Mouse (Mus musculus) kidney, adult 18-20 months (tissue): ENCODE data around the gene Zfp263.

Experiments used
- DNase-seq: peaks from one replicate; pipeline ENCODE4 v3.0.0; 2021

Gene Zfp263

DNA sequence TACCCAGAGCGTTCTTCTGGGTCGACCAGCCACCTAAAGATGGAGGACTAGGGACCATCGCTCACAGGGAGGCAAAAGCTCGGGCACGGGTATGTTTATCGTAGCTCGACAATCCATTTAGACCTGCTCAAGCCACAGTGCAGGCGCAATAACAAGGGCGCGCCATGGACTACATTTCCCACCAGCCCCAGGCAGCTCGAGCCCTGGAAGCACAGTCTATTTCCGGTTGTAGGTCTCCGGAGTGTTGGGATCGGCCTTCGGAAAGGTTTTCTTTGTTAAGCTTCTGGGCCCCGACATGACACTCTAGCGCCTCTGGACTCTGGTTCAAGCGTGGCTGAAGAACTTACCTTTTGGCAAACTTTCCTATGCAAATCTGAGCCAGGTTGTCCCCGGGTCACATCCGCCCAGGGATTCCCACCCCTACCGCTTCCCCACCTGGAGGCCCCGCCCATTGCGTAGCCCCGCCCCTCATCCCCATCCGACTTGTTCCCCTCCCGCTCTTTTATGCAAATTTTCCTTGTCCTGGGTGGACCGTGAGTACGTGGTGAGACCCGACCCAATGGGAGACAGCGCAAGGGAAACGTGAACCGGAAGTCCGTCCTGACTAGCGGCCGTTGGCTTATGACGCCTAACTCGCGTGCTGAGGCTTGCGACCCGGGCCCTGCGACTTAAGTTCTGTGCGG lies at the start of gene Zfp263:
Zfp263 (plus strand) TSS at position 591 of the 683 bp plus-strand sequence.
- DNase-seq, result peak; percentile 93

DNA sequence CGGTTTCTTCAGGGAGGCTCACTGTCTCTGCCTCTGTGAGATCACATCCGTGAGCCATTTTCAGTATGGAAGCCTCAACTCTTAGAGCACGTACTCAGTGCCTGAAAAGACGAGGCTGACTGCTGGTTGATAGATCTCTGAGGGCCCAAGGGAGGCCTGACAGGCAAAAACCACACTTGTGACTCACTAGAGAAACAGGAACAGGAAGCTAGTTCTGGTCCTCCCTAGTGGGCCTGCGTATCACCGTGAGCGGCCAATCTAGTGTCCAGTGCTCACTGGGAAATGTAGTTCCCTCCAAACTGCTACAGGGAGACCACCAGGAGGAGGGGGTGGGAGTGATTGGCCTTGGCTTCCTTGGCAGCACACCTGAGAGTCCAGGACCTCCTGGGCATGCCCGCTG lies 44.6 kb upstream of the Zfp263 start:
- no peak for DNase-seq

DNA sequence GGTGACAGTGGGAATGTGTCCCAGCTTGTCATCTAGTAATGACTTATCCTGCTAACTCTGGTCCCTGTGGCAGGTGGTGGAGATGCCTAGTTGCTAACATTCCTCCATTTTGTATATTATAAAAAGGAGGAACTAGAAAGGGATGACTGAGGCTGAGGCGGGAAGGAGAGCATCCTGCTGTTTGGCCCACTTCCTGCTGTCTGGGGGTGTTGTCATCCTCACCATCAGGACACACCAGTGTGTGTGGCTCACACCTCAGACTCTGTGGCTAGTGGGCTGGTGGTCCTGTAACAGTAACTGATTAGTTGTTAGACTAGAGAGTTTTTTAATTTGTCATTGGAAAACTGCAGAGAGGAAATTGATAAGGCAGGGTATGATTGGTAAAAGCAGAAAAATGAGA lies 43.0 kb upstream of the Zfp263 start:
- DNase-seq, result no peak

DNA sequence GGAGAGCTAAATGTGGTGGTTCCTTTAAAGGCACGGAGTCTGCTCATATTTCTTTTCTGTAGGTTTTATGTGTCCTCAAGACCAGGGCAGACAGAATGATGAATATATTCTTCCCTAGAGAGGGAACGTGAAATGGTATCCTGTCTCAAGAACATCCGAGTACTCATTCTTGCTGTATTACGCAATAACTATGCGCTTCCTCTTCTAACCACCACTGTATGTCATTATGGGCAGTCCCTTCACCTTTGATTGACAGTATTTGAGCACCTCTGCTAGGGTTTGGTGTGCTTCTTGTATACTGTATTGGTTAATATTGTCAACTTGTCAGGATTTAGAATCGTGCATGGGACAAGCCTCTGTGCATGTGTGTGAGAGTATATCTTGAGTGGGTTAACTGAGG lies 37.2 kb upstream of the Zfp263 start:
- DNase-seq, result no peak

DNA sequence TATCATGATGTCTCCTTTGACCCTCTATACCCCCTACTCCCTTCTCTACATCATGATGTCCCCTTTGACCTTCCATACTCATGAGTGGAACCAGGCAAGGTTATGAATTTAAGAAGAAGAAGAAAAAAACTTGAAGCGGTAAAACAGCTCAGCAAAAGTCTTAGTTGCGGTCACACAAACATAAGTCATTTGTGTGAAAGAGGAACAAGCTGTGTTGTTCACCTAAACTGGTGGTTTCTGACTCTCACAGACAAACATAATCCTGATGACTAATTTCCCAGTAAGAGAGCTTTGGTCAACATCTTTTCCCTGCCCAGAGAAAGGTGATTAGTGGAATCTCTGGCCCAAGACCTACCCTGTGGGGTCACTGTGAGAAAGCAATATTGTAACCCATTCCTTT lies 29.2 kb upstream of the Zfp263 start:
- no peak for DNase-seq

DNA sequence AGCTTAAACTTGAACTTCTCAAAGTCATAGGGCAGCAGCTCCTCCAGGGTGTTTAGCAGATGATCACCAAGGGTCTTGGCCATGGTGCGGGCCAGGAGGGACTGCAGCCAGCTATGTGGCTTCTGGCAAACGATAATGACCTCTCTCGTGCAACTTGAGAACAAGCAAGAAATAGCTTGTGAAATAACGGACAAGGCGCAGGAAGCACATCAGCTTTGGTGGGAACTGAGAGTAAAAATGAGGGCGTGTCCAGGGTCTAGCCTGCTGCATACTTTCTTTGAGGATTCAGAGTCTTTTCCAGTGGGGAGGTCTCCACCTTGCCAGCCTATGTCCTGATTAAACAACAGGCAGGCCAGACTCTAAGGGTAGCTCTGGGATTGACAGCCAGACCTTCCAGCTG lies 25.9 kb upstream of the Zfp263 start, which contains the start of gene Mefv:
Mefv (minus strand) TSS at position 118 of the 400 bp plus-strand sequence.
- DNase-seq, result no peak

DNA sequence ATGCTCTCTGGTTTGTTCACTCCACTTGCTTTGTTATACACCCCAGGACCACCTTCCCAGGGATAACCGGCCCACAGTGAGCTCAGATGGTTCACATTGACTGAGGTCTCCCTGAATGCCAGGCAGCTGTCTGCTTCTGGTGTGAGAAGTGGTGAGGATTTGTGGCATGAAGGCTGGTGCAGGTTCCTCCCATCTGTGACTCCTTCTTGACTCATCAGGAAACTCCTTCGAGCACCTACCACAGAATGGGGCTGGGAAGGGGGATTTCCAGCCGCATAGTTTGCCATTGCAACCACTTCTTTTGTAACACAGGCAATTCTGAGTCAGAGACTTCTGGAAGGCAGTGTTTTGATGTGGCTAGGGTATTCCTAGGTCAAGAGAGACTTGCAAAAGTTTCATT lies 20.7 kb upstream of the Zfp263 start:
- no peak for DNase-seq

DNA sequence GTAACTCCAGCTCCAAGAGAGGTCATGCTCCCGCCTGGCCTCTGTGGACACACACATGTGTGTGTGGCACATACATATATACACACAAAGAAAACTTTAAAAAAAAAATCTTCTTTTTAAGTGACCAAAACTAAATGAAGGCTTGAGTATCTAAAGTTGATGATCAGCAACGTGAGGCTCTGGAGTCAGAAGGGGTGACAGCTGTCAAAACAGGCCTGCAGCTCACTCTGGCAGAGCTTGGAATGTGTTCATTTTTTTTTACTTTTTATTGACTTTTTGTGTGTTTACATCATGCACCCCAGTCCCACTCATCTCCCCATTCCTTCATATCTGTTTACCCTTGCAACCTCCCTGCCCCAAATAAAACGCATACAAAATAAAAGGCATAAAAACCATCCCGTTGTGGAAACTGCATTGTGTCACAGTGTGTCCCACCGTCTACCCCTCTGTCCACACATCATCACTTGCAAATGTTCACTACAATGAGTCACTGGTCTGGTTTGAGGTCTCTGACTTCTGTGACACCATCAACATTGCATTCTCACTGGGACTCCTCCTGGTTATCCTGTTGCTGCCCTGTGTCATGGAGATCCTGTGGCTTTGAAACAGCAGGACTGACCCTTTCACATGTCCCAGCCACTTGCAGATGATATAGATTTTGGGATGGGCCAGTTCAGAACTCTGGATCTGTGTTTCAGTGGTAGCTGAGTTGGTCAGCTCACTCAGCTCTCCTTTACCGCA lies 15.7 kb upstream of the Zfp263 start:
- DNase-seq, result no peak

DNA sequence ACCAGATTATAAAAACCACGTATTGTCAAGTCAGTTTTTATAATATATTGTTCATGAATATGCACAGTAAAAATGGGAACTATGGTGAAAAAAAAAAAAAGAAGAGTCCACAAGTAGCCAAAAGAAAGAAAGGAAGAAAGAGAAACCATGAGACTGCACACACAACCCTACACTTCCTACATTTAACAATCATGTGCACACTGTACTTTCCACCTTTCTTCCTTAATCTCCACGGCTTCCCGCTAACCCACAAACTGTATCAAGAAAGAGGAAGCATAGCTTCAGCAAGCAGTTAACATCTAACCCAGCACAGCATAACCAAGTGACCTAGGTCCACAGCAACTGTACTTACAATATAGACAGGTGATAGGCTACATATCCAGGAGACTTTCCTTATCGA lies 11.3 kb upstream of the Zfp263 start:
- no peak for DNase-seq

DNA sequence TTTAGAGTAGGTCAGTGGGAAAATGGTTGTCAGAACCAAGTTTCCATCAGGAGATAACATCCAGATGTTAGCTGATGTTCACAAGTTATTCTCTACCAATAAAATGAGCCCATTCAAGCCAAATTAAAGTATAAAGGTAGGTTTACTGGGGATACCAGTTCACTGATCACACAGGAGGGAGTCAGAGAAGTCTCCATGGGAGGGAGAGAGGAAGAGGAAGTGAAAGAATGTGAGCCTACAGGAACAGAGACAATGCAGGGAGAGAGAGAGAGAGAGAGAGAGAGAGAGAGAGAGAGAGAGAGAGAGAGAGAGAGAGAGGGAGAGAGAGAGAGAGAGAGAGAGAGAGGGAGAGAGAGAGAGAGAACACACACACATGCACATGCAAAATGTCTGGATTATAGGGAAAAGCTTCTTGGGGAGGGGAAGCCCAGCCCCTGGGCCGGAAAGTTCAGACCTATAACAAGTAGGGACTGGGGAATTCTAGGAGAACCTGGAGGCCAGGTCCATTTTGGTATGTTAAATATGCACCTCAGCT lies 10.6 kb upstream of the Zfp263 start:
- DNase-seq, result no peak

DNA sequence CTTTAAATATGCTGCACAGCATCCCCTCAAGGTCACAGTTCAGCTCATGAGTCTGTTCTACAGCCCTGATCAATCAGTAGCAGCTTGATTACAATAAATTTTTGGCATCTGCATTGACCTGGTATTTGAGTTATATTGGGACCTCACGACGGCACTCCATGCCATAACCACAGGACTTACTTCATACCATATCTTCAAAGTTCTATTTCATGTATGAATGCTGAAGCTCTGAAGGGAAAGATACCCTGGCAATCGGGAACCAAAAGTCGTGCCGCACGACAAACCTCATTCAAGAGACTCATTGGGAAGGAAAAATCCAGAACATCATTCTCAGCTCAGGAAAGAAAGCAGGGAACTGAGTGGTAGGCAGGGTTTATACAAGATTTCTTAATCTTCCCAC lies 1.4 kb upstream of the Zfp263 start:
- no peak for DNase-seq

DNA sequence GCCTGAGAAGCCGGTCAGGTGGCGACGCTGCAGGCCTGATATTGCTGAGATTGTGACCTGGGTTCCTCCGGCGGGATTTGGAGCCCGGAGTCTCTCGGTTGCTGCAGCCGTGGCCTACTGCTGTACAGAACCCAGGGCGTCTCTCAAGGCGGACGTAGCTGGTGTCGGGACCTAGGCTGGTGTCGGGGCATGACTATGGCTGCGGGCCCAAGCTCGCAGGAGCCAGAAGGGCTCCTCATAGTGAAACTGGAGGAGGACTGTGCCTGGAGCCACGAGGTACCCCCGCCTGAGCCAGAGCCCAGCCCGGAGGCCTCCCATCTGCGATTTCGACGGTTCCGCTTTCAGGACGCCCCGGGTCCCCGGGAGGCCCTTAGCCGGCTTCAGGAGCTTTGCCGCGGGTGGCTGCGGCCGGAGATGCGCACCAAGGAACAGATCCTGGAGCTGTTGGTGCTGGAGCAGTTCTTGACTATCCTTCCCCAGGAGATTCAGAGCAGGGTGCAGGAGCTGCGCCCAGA lies 350 bp downstream of the Zfp263 start:
- DNase-seq, result no peak

DNA sequence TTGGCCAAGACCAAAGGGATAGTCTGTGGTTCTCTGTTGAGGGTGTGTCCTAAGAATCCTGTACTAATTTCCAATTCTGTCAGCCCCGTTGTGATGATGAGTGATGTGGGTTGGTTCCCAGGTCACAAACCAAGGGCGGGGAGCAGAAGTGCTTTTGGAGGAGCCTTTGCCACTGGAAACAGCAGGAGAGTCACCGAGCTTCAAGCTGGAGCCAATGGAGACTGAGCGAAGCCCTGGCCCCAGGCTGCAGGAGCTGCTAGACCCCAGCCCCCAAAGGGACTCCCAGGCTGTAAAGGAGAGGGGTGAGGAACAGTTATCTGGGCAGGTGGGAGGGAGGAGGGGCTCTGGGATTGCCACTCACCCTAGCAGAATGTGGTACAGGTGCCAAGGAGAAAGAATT lies 1.8 kb downstream of the Zfp263 start:
- DNase-seq, result no peak

DNA sequence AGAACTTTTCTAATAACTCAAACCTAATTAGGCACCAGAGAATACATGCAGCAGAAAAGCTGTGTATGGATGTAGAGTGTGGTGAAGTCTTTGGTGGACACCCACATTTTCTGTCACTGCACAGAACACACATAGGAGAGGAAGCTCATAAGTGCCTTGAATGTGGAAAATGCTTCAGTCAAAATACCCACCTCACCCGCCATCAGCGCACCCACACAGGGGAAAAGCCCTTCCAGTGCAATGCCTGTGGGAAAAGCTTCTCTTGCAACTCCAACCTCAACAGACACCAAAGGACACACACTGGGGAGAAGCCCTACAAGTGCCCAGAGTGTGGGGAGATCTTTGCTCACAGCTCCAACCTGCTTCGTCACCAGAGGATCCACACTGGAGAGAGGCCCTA lies 5.1 kb downstream of the Zfp263 start:
- DNase-seq, result no peak

DNA sequence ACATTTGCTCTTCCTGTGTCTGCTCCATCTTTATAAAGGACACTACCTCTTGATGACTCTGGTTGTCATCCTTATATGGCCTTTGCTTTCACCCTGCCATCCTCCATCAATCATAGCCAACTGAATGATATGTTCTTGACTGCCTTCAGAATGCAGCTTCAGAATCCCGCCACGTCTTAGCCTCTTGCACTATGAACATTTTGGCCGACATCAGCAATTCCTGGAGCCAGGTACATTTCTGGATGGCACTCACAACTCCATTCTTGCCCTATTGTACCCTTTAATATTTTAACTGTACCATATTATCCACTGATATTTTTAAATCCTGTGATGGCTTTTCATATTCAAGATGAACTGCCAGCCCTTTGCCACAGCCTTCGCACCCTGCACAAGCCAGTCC lies 27.7 kb downstream of the Zfp263 start:
- DNase-seq, result no peak

DNA sequence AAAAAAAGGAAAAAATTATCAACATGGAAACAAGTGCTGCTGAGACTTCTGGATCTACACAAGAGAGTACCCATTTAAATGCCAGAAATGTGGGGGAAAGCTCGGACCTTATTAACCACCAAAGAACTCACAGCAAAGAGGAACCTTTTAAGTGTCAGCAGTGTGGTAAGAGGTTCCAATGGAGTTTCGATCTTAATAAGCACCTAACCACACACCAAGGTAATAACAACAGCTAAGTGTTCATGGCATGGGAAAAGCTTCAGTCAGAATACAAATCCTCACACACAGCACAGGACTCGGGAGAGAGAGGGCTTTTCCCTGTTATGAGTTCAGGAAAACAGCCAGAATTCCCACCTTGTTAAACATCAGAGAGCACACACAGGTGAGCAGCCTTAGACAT lies 32.5 kb downstream of the Zfp263 start:
- DNase-seq, result no peak

DNA sequence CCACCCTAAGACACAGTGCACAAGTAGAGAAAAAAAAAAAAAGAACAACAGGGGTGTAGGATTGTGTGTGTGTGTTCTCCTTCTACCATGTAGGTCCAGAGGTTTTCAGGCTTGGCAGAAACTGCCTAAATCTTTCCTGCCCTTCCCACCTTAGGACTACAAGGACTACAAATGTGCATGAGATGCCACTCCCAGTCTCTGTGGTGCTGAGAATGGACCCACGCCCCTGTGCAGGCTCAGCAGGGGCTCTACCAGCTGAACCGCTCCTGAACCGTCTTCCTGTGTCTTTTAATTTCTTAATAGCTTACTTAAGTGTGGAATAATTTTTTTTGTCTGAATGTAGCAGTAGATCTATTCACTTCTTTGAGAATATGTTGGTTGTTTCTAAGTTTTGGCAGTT lies 34.1 kb downstream of the Zfp263 start:
- DNase-seq, result no peak

DNA sequence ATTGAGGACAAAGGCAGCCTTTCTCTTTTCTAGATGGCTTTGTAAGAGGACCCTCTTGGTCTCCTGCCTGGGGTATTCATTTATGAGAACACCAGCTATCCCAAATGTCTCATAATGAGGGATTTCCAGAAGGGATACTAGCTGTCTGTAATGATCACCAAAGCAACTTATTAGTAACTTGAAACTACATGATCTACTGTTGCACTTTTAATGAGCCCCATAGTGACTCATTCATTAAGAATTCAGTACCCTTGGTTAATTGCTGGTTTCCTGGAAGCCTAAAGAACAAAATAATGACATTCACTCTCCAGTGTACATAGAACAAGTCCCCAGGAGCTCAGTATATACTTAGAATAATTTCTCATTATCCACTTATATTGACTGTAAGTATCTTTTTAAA lies 37.3 kb downstream of the Zfp263 start:
- no peak for DNase-seq

DNA sequence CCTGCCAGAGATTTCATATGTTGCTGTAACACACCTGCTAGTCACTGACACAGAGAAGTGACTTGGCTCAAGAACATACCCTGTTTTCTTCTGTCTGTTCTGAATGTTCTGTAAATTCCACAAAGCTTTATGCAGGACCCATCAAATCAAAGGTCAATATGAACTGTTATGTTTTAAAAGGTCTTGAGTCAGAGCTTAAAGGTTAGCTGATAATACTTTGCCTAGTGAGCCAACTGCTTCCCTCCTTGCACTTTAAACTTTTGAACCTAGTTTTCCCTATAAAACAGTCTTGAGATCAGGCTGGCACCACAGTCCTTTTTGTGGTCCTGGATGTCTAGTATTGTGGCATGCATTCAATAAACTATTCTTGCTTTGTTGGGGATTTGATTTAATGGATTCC lies 44.5 kb downstream of the Zfp263 start:
- no peak for DNase-seq
